Mouse (Mus musculus) layer of hippocampus, adult 8-10 months (tissue): ENCODE measurements around the gene Tmem158. TPM values are rescaled to one million over a fixed set of nuclear protein-coding genes. Genes with fewer than 3 reads are reported as not detected.

ENCODE experiments used
- DNase-seq, 2 experiments: peaks; one replicate each; pipeline ENCODE4 v3.0.0; 2022; ENCODE audit warnings: low spot score in 2 of 2
- total RNA-seq, 4 experiments: library from RNA; stranded (reverse); gene quantifications; 2 replicates each; pipeline ENCODE4 v1.2.4; 2022

Gene Tmem158
- total RNA-seq, 4 experiments from 2014 or later = 27.9 to 32.5 (median 31.2) TPM

DNA sequence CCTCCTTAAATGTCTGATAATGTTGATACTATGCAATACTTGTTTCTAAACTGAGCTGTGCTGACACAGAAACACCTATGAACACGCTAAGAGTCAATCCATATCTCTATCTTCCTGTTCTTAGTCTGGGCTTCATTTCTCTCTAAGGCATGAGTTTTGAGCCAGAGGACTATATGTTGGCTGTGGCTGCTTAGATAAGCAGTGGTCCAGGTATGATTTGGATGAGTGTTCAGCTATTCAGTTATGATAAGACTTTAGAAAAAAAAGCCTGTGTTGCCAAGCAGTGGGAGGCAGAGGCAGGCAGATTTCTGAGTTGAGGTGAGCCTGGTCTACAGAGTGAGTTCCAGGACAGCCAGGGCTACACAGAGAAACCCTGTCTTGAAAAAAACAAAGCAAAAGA is 12.6 kb downstream of the Tmem158 start:
- DNase-seq = no peak

GRCm38 (mm10) chr9:123245146-123245545 is 15.4 kb downstream of the Tmem158 start:
- DNase-seq = no peak

GRCm38 (mm10) chr9:123243988-123244387 is 16.6 kb downstream of the Tmem158 start:
- peak in 1 of 2 experiments; percentile 12 for DNase-seq

DNA sequence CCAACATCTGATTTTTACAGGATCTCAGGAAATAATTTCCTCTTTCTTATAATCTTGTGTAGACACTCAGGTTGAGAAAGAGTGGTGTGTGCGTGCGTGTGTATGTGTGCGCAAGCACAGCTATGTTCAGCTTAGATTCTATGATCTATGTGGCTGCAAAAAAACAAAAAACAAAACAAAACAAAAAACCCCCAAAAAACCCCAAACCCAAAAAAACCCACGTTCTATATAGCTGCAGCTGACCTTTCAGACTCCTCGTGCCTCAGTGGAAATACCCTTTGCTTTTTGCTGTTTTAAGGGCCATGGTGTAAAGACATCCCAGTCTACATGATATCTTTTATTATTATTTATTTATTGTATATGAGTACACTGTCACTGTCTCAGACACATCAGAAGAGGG is 19.4 kb downstream of the Tmem158 start:
- no peak for DNase-seq

- DNase-seq = no peak
These were observed 19.8 kb downstream of the Tmem158 start for GRCm38 (mm10) chr9:123240751-123241150.

DNA sequence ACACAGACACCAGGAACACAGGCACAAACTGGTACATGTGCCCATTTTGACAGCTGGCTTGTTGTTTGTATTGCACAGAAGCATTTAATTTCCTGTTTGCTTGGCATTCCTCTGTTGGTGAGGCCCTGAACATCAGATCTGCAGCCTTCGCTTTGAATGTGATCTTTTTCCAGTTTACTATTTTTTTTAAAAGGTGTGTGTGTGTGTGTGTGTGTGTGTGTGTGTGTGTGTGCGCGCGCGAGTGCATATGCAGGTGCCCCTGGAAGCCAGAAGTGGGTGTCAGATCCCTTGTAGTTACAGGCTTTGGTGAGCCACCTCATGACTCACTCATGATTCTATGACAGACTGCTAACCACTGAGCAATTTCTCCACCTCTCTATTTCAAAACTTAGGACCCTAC is 20.3 kb downstream of the Tmem158 start:
- no peak for DNase-seq

GRCm38 (mm10) chr9:123239651-123240050 is 20.9 kb downstream of the Tmem158 start:
- no peak for DNase-seq

DNA sequence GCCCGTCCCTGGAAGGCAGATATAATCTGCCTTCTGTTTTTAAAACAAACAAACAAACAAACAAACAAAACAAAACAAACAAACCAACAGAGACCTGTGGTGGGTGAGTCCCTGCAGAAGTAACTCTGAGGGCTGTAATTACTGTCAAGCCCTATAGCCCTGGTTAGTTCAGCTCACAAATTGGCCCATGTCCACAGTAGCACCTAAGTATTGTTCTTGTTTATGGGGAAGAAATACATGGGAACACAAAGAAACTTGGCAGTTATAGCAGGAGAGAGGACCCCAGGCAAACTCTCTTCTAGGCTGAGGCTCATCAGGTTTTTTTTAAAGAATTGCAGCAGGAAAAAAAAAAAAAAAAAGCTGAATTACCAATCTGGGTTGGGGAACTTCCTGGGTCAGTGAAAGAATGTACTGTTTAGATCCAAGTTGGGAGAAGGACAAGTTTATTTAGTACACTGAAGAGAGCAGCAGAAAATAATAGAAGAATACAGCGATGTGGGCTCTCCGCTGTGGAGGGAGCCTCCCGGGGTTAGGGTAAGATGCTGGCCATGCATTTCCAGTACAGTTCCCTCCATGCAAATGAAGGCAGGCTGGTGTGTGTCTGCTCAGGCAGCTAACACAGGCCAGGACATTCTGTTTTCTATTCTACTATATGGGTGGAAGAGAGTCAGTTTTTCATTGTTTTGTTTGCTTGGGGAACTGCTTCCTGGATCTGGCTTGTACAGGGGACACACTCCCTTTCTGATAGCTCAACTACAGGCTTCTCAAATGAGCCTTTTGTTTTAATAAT is 22.1 kb downstream of the Tmem158 start:
- DNase-seq = no peak

GRCm38 (mm10) chr9:123237739-123238138 is 22.8 kb downstream of the Tmem158 start:
- no peak for DNase-seq

DNA sequence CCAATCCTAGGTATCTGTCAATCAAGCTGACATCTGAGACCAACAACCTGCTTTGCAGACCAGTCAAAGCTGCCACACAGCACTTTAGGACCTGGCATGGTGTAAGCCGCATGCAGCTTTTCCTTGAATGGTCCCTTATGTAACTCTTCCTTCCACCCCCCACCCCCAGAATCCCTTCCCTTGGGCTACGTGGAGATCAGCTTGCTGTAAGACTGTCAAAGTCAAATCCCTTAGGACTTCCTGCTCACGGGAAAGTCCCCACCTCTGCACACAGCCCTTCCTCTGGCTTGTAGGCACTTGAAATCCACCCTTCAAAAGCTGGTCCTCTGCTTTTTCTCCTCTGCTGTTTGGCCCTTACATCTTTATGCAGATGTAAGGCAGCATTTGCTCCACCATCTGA is 24.9 kb downstream of the Tmem158 start:
- DNase-seq = no peak

DNA sequence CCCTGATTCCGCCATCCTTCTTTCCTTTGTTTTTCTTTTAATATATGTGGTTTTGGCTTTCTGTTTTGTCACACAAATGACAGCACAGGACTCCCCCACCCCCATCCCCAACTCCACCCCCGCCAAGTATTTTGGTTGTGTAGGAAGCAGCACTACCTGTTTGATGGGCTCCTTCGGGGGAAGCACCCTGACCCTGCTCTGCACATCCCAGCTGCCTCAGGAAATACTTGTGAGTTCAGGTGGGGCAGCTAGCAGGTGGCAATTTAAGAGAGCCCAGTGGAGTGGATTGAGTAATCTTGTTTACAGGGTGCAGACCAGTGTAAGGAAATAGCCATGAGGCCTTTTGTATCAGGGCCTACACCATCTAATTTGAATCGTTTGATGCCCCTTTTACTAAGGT is 30.7 kb downstream of the Tmem158 start:
- no peak for DNase-seq

DNA sequence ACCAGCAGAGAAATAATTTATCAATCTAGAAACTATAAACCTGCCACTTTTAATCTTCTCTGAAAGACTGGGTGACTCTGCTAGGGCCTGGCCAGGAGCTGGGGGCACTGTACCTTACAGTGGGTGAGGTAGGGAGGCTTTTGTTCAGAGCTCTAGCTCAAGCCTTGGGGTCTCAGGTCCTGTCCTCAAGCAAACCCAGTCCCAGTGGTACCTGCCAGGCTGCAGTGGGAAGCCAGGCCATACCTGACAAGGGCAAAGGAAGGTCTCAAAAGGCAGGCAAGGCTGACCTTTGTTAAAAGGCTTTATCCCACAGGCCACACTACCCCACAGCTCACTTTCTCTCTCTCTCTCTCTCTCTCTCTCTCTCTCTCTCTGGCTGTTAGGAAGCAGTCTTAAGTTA is 31.9 kb downstream of the Tmem158 start:
- no peak for DNase-seq

DNA sequence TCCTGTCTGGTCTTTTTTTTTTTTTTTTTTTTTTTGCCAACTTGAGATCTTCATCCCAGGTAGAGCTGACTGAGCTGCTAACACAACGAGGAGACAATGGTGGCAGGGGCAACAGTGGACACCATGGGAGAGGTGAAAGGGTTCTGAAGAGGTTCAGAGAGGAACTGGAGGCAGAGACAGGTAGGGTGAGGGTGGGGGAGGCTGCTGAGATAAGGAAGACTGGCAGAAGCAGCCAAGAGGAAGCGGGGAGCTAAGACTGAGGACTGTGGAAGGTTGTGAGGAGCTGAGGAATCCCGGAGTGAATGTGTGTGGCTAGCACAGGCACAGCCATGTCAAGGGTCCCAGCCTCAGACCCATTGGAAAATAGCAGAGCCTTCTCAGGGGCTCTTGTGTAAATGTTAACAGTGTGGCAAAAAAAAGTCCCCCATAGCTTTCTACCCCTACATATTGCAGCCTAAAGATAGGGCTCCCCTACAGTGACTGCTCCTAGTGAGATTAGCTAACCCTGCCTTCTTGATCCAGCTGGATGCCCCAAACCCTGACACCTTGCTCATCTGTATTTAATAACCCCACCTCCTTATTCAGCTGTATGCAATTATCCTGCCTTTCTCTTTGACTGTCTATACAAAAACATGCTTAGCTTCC is 33.3 kb downstream of the Tmem158 start:
- no peak for DNase-seq

GRCm38 (mm10) chr9:123224863-123225431 is 35.6 kb downstream of the Tmem158 start:
- DNase-seq = no peak

DNA sequence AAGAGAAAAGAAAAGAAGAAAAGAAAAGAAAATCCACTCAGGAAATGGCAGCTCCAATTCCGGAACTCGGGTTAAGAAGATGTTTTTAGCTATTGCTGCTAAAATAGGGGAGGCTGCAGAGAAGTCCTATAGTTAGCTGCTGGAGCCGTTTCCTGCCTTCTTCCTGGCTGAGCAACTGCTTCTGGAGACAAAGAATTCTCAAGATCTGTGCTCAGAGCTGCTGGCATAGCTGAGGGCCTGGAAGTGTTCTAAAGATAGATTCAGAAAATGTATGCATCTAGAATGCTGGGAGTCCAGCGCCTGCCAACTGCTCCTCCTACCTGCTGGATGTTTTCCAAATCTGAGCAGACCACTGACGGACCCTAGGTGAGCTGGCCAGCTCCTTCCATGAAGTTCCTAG is 40.7 kb downstream of the Tmem158 start:
- DNase-seq = no peak

- DNase-seq = no peak
These were observed 44.7 kb downstream of the Tmem158 start, which contains the start of gene Cdcp1 for GRCm38 (mm10) chr9:123215621-123216440. TSS of gene Cdcp1 (minus strand) at chr9:123216038.

- DNase-seq = no peak
These were observed 47.2 kb downstream of the Tmem158 start for GRCm38 (mm10) chr9:123213371-123213770.
